13 mouse cellular contexts compared by ENCODE assay signal in genomic region chr6:115072024-115072423, GRCm38 (mm10). TPM values are rescaled to one million over a fixed set of nuclear protein-coding genes. Genes with fewer than 3 reads are reported as not detected.
DNase-seq lines count a peak whose midpoint lies in the region; ATAC-seq lines count a peak whose summit lies in the region.
"Had no signal": no experiment of that assay in that cellular context is flagged by ENCODE, and none has a peak within 500 bp of the region (broad histone marks: within the 10 kb centered on the region; RNA-seq: fewer than 3 reads in every experiment).

No protein-coding gene starts in this region.

- H3K36me3 ChIP-seq in heart, embryonic 12.5 days: no peaks in the 10 kb centered on the region
- no peaks in the 10 kb centered on the region for H3K36me3 ChIP-seq in midbrain, embryonic 14.5 days (ENCODE audit: control insufficient read depth, insufficient read depth, low read length)
- H3K36me3 ChIP-seq in midbrain, embryonic 10.5 days: no peaks in the 10 kb centered on the region
- H3K36me3 ChIP-seq in kidney, embryonic 14.5 days (ENCODE audit: control insufficient read depth, insufficient read depth, low read length): no peaks in the 10 kb centered on the region
- H3K36me3 ChIP-seq: embryonic facial prominence, embryonic 15.5 days had no signal

- intact Hi-C loops in left cerebral cortex, postnatal 4 days (cut with DNase I): no loop called here

- H3K4me3 ChIP-seq in heart, embryonic 12.5 days: no peak overlapping the region
- H3K4me3 ChIP-seq in midbrain, embryonic 14.5 days (replicated peaks; ENCODE audit: low read depth, low read length): no peak overlapping the region
- H3K4me3 ChIP-seq in midbrain, embryonic 10.5 days: no peak overlapping the region
- no peak overlapping the region for H3K4me3 ChIP-seq in kidney, embryonic 14.5 days (ENCODE audit: low read length)
- H3K4me3 ChIP-seq: embryonic facial prominence, embryonic 15.5 days had no signal

- H3K27ac ChIP-seq in heart, embryonic 12.5 days (ENCODE audit: poor library complexity, severe bottlenecking): no peak overlapping the region
- no peak overlapping the region for H3K27ac ChIP-seq in midbrain, embryonic 14.5 days (replicated peaks; ENCODE audit: low read depth, low read length)
- no peak overlapping the region for H3K27ac ChIP-seq in midbrain, embryonic 10.5 days (replicated peaks)
- H3K27ac ChIP-seq in kidney, embryonic 14.5 days (ENCODE audit: low read depth, low read length): no peak overlapping the region
- H3K27ac ChIP-seq: embryonic facial prominence, embryonic 15.5 days had no signal

- no peak overlapping the region for H3K4me2 ChIP-seq in heart, embryonic 12.5 days
- H3K4me2 ChIP-seq in midbrain, embryonic 14.5 days (ENCODE audit: low read length): no peak overlapping the region
- no peak overlapping the region for H3K4me2 ChIP-seq in kidney, embryonic 14.5 days (replicated peaks; ENCODE audit: low read depth, low read length)
- H3K4me2 ChIP-seq: embryonic facial prominence, embryonic 15.5 days had no signal

- 64% methylated on average over 2 of the region's 2 CpGs for WGBS in heart, embryonic 12.5 days
- WGBS in midbrain, embryonic 14.5 days: 75% methylated on average over 2 of the region's 2 CpGs
- whole genome bisulfite sequencing in midbrain, embryonic 10.5 days: 82% methylated on average over 2 of the region's 2 CpGs
- 87% methylated on average over 2 of the region's 2 CpGs for WGBS in kidney, embryonic 14.5 days

- no peak overlapping the region for H3K9ac ChIP-seq in heart, embryonic 12.5 days
- no peak overlapping the region for H3K9ac ChIP-seq in midbrain, embryonic 14.5 days (replicated peaks; ENCODE audit: low read length)
- H3K9ac ChIP-seq in kidney, embryonic 14.5 days (ENCODE audit: low read depth, low read length): no peak overlapping the region
- H3K9ac ChIP-seq: embryonic facial prominence, embryonic 15.5 days had no signal

- DNase-seq in heart, adult 18-20 months: peak; percentile 21 to 32
- peak; percentile 32 for DNase-seq in midbrain, embryonic 14.5 days
- DNase-seq in midbrain, embryonic 10.5 days (ENCODE audit: low spot score): no peak
- peak; percentile 70 for DNase-seq in adrenal gland, postnatal 14 days
- DNase-seq in left cerebral cortex, postnatal 4 days: peak; percentile 88
- no peak for DNase-seq in embryo, embryonic 10 days (ENCODE audit: low spot score)
- DNase-seq: cerebellum, adult 11-12 months; thymus, adult 2 months had no signal

- no peak for ATAC-seq in heart, embryonic 12.5 days (ENCODE audit: insufficient number of reproducible peaks, low FRiP score)
- ATAC-seq in midbrain, embryonic 14.5 days (ENCODE audit: low FRiP score, low TSS enrichment): no peak
- no peak for ATAC-seq in kidney, embryonic 14.5 days (ENCODE audit: low FRiP score, low TSS enrichment)
- ATAC-seq: CD4-positive, CD25-positive, alpha-beta regulatory T cell, adult 4 months; inflammation-experienced regulatory T-cells, adult 6 months had no signal

- no peaks in the 10 kb centered on the region for H3K9me3 ChIP-seq in heart, embryonic 12.5 days (replicated peaks)
- H3K9me3 ChIP-seq in midbrain, embryonic 14.5 days (ENCODE audit: control insufficient read depth, low read length): no peaks in the 10 kb centered on the region
- no peaks in the 10 kb centered on the region for H3K9me3 ChIP-seq in midbrain, embryonic 10.5 days (replicated peaks)
- H3K9me3 ChIP-seq in kidney, embryonic 14.5 days (ENCODE audit: control insufficient read depth, low read length): no peaks in the 10 kb centered on the region
- H3K9me3 ChIP-seq: embryonic facial prominence, embryonic 15.5 days had no signal

- H3K27me3 ChIP-seq in heart, embryonic 12.5 days (replicated peaks): no peaks in the 10 kb centered on the region
- no peaks in the 10 kb centered on the region for H3K27me3 ChIP-seq in midbrain, embryonic 14.5 days (ENCODE audit: control insufficient read depth, insufficient read depth, low read length)
- no peaks in the 10 kb centered on the region for H3K27me3 ChIP-seq in midbrain, embryonic 10.5 days (ENCODE audit: low read depth, poor library complexity, severe bottlenecking)
- no peaks in the 10 kb centered on the region for H3K27me3 ChIP-seq in kidney, embryonic 14.5 days (ENCODE audit: control insufficient read depth, insufficient read depth, low read length)
- H3K27me3 ChIP-seq: embryonic facial prominence, embryonic 15.5 days had no signal

- no peaks in the 10 kb centered on the region for H3K4me1 ChIP-seq in heart, embryonic 12.5 days (replicated peaks)
- H3K4me1 ChIP-seq in midbrain, embryonic 14.5 days (ENCODE audit: control insufficient read depth, insufficient read depth, low read length): no peaks in the 10 kb centered on the region
- peaks cover 14% of the 10 kb centered on the region; the same call in 1 of the 2 replicates for H3K4me1 ChIP-seq in midbrain, embryonic 10.5 days
- no peaks in the 10 kb centered on the region for H3K4me1 ChIP-seq in kidney, embryonic 14.5 days (ENCODE audit: control insufficient read depth, insufficient read depth, low read length)
- H3K4me1 ChIP-seq: embryonic facial prominence, embryonic 15.5 days had no signal

RNA-seq across cellular contexts. Expression of gene Tamm41, which starts 34.3 kb away (rescaled TPM):
- 10 to 100 TPM; 11.1 to 11.4 TPM for total RNA-seq in heart, adult 18-20 months (2021)
- polyA plus RNA-seq in heart, embryonic 12.5 days (2016; fragmentation: Nextera tagmentation; extraction: Ambion mirVana): 36.7 and 37.7 TPM in 2 replicates
- polyA plus RNA-seq in midbrain, embryonic 14.5 days (2014; fragmentation: Nextera tagmentation; extraction: Ambion mirVana): 53.4 and 55.1 TPM in 2 replicates
- polyA plus RNA-seq in midbrain, embryonic 10.5 days (2016; fragmentation: Nextera tagmentation; extraction: Ambion mirVana): 85.6 and 100 TPM in 2 replicates
- 23.2 and 27.1 TPM in 2 replicates for total RNA-seq in adrenal gland, postnatal 14 days (2021)
- 10 to 100 TPM; 23.8 to 29.1 TPM for total RNA-seq in left cerebral cortex, postnatal 4 days (2021)
- 75.1 and 75.7 TPM in 2 replicates for polyA plus RNA-seq in kidney, embryonic 14.5 days (2014; fragmentation: Nextera tagmentation; extraction: Ambion mirVana)

Comparison
In these comparisons a context has a peak if more than half of its experiments do, and no peak if none do; other contexts are left out.
1. DNase-seq: peak in heart, adult 18-20 months (2 of 2), midbrain, embryonic 14.5 days (single experiment), adrenal gland, postnatal 14 days (single experiment) and left cerebral cortex, postnatal 4 days (single experiment); none in midbrain, embryonic 10.5 days (single experiment) and embryo, embryonic 10 days (single experiment).